Mouse (Mus musculus) c-Kit-positive CD71-positive TER-119-positive erythroid progenitor cells, embryonic 14.5 days (primary cell): ENCODE data around the gene Fuk.
"Not testable (repeated sequence)": the region's sequence is repeated elsewhere in the genome, so short reads cannot be mapped to it uniquely, and the experiment has no call there.

Experiments
- DNase-seq: peaks from one replicate; pipeline ENCODE4 v3.0.0-alpha.2; 2013; ENCODE audit warnings: low spot score

Fuk gene

DNA sequence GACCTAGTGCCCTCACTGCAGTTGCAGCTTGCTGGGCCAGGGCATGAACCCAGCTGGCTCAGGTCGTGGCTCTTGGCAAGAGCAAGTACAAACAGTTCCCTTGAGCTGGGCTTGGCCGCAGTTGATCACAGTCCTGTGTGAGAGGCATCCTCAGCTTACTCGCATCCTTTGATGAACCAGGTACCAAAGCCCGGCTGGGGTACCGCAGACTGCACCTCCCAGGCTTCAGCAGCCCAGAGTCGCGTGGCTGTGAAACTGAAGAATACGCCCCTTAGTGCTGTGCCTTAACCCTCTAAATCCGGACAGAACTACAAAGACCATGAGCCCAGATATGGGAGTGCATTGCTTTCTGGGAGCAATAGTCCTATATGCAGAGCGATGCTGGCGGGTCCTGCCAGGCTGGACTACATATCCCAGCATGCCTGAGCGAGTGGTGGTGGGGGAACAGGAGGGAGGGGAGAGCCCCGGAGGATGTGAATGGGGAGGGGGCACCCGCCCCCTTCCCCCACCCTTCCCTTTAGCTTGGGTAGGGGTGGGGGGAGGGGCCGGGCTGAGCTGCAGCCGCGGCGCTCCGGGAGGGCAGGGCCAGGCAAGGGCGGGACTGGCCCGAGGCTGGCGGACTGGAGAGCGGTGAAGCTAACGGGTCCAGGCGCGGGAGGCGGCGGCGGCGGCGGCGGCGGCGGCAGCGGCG lies 17.2 kb upstream of the Fuk start, which contains the start of gene St3gal2:
St3gal2 (plus strand) TSS at position 582 of the 691 bp plus-strand sequence.
- peak; percentile 76 for DNase-seq

DNA sequence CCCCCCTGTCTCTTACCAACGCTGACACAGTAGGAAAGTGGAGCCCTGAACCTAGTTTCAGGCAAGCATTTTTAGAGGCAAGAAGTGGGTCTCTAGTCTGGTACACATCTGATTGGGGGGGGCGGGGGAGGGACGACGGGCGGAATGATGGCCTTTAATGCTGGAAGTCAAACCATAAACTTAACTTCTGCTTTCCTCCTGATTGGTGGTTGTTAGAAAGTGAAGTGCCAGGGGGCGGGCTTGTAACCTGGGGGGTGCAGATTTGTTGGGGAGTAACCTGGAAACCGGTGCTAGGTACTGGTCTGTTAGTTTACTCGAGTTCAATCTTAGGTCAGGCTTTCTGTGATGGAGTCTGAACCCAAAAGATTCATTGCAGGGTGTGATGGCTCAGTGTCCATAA lies 16.2 kb upstream of the Fuk start:
- no peak for DNase-seq

DNA sequence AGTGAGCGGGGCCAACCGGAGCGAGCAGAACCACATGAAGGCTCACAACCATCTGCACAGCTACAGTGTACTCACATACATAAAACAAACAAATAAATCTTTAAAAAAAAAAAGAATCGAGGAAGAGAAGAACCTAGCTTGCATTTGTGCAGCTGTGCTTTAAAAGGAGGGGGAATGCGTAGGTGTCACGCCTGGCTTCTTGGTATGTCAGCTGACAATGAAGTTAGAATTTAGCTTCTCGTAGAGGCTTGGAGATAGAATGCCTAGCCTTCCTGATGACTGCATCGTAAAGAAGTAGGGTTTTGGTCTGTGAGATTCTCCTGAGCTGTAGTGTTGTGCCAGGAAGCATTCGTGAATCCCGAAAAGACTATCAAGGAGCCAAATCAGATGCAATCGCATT lies 15.7 kb upstream of the Fuk start:
- no peak for DNase-seq

DNA sequence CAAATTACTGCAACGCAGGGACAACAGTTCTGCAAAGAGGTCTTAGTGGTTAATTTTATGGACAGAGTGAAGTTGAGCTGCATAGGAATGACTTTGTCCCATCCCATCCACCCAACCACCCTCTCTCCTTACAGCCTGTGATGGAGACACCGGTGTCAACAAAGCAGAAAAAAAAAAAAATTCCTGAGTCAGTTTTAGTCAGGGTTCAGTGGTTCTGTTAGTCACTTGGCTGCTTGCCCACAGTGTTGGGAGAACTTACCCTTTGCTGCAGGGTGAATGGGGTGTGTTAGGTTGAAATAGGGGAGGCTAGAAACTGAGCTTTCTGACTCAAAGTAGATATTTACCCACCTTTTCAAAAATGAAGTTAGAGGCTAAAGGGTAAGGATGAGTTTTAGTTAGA lies 15.1 kb upstream of the Fuk start:
- DNase-seq, result no peak

DNA sequence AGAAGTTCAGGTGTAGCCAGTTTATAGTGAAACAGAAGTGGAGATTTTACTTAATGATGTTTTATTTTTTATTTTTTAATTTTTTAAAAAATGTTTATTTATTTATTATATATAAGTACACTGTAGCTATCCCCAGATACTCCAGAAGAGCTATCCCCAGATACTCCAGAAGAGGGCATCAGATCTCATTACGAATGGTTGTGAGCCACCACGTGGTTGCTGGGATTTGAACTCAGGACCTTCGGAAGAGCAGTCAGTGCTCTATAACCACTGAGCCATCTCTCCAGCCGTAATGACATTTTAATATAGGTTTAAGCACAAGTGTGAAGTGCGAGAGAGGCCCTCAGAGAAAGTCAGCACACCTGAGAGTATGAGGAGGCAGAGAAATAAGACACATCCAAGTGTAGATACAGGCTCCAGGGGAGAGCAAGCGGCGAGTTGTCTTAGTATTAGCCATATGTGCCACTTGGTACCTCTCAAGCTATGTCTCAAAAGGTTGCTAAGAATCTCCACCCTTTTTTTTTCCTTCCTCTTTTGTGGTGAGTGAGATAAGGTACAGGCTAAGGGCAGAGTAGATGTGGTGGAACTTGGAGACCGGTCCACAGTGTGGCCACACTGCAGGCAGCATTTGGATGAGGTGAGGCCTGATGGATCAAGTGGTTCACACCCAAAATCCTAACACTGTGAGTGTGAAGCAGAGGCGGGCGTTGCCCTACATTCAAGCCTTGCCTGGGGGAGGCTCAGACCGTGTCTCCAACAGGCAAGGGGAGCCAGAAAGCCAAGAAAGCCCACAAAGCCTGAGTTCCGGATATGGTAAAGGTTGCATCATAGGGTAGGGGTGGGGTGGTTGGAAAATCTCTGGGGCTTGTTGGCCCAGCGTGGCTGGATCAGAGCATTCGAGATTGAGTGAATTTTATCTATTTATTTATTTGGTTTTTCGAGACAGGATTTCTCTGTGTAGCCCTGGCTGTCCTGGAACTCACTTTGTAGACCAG lies 9.6 kb upstream of the Fuk start:
- DNase-seq, result peak; percentile 32

DNA sequence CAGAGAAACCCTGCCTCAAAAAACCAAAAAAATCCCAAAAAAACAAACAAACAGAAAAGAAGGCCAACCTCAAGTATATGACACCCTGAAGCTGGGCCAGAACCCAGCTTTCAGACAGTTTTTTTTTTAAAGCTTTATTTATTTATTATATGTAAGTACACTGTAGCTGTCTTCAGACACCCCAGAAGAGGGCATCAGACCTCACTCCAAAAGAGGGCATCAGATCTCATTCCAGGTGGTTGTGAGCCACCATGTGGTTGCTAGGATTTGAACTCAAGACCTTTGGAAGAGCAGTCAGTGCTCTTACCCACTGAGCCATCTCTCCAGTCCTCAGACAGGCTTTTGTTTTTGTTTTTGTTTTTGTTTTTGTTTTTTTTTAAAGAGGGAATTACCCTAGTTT lies 7.6 kb upstream of the Fuk start:
- not testable (repeated sequence) for DNase-seq

DNA sequence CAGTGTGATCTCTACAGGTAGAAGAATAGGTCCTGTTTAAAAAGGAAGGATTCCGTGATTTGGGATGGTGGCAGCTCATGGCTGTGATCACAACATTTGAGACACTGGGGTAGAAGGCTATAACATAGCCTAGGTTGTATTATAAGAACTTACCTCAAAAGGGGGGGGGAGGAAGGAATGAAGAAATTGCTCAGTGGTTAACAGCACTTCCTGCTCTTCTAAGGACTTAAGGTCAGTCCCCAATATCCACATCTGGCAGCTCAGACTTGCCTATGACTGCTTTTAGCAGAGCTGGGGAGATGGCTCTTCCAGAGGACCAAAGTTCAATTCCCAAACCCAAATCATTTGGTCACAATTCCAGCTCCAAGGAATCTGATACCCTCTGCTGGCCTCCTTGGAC lies 4.4 kb upstream of the Fuk start:
- no peak for DNase-seq

DNA sequence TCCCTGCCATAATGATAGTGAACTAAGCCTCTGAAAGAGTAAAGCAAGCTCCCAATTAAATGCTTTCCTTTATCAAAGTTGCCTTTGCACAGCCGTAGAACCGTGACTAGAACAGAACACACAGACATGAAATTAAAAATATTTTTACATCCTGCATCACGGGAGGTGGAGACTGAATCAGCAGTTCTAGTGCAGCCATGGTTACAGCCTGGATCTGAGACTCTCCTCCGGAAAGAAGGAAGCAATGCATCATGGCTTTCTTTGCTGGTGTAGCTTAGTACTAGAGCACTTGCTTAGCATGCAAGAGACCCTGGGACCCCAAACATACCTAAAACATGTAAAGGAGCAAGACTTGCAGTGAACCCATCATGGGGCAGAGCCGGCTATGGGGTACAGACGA lies 3.1 kb upstream of the Fuk start:
- no peak for DNase-seq

DNA sequence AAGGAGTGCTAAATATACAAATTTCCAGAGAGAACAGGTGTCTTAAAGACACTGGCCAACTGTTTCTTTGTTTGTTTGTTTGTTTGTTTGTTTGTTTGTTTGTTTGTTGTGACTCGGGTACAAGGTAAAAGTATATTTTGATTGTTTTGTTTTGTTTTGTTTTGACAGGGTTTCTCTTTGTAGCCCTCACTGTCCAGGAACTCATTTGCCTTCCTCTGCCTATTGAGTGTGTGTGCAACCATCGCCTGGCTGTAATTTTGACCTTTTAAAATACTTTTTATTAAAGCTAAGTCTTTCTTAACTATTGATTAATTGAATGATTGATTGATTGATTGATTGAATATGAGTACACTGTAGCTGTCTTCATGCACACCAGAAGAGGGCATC lies 284 bp upstream of the Fuk start:
- DNase-seq, result no peak

DNA sequence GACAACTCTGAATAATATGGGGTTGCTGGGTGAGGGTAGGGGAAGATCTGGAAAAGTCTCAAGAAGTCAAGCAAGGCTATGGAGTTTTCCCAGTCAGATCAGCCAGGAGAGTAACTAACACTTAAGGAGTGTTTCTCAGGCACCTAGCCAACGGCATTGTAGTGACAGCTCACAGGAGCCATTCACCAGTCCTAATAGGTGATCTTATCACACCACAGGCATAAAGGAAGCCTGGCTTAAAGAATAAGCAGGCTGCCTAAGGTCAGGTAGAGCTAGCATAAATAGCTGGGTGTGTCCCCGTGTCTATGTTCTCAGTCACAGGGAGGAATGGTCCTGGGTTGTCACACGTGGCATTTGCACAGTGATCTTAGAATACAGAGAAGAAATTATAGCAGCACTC lies 1.2 kb downstream of the Fuk start:
- DNase-seq, result no peak

DNA sequence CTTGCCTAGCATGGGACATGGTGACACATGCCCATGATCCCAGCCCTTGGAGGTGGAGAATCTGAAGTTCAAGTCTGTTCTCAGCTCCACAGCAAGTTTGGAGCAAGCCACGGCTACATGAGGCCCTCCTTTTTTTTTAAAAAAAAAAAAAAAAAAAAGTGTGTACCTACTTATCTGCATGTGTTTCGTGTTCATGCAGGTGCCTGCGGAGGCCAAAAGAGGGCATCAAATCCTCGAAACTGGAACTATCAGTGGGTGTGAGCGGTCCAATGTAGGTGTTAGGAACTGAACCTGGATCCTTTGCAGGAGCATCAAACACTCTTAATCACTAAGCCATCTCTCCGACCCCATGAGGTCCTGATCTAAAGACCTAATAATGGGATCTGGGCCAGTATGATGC lies 4.8 kb downstream of the Fuk start:
- no peak for DNase-seq

DNA sequence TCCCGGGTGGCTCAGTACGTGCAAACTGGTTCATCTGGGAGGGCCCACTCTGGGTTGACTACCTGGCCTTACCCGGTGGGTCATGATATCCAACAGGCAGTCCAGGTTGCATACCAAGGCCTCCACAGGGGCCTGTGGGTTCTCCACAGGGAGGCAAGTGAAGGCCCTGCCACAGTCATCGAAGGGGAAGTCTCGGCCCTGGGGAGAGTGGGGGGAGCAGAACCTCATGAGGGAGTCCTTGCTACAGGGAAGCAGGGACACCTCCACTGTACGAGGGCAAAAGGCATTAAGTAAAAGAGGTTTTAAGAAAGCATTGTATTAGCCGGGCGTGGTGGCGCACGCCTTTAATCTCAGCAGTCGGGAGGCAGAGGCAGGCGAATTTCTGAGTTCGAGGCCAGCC lies 6.5 kb downstream of the Fuk start:
- DNase-seq, result no peak

DNA sequence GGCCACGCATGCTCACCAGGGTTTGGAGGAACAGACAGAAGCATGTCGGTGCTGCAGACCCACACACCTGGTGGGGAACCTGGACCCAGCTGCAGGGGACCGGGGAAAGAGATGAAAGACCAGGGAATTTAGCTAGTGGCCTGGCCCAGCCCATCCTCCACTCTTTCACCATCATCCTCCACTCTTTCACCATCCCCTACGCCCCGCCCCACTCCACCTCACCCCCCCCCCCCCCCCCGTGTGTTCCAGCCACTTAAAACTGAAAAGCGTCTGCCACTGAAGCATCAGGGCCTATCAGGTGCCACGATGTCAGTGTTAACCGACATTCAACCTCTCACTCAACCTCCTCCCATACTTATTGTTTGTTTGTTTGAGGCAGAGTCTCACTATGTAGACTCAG lies 7.0 kb downstream of the Fuk start:
- DNase-seq, result no peak

DNA sequence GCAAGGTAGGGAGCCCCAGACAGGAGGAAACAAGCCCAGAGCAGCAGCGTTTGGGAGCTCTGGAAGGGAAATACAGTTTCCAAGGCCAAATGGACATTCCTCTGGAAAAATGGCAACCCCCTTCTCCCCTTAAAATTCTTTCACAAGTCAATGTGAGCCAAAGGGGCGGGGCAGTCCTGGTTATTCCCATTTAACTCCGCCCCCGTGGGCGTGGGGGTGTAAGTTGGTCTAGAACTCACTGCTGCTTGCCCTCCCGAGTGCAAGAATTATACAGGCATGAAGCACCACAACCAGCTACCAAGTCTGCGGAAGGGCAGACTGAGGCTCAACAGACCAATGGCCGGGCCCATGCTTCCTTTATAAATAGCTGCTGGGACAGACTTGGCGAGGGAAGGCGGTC lies 7.4 kb downstream of the Fuk start:
- DNase-seq, result no peak

DNA sequence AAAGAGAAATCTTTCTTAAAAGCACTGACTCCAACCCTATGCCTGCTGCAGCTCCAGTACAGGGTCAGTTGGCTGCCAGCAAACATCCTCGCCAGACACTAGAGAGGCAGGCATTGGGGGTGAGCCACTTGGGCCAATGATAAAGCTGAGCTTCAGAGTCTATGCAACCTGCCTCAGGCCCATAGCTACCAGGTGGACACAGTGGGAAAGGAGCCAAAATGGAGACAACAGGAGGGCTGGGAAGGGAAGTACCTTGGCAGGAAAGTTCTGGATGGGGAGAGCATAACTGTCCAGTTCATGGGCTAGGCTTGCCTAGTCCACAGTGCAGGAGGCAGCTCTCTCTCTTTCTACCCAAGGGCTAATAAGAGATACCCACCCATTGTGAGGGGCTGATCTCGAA lies 9.4 kb downstream of the Fuk start:
- DNase-seq, result no peak

DNA sequence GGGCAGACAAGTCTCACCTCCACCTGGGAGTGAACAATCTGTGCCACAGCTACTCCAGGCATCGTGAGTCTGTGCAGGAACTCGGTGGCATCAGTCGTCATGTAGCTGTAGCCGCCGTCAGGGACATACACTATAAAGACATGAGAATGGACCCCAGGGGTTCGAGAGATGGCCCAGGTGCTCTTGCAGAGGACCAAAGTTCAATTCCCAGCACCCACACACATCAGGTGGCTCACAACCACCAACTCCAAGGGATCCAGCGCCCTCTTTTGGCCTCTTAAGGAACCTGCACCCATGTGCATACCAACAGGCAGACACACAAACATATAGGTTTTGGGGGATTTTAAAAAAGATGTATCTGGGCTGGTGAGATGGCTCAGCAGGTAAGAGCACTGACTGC lies 10.2 kb downstream of the Fuk start:
- DNase-seq, result no peak

DNA sequence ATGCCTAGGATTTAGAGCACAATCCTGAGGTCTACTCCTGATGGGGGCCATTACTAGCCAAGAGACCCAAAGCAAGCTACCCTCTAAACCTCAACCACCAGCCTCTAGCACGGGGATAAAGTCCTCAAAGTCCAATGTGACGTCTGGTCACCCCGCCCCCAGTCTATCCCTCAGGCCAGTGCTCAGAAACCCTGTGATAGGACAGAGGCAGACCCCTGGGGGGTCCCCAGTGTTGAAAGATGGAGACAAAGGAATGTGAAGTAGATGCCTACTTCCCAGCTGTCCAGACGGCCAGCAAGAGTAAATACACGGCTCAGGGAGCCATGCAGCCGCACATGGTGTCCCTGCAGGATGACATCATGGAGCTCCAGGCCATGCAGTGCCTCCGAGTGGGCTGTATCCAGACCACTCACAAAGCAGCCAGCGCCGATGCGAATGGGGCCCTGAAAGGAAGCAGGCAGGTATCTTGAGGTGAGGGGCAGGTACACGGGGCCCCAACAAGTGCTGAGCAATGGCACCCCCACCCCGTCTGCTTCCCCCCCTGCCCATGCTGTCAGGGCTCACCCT lies 12.3 kb downstream of the Fuk start:
- DNase-seq, result no peak

DNA sequence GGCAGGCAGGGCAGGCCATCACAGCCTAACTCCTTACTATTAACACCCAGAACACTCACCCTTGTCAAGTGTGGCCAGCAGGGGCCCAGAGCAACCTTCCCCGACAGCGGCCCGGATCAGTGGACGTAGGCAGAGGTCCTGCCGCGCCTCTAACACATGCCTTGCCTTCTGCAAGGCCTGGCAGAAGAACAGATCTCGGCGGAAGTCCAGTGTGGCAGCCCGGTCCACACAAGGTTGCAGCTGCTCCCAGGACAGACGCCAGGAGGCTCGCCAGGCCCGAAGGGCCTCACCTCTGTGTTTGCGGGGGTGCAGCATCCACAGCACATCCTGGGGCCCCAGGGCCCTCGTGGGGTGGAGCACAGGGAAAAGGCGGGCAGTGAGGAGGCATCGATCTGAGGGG lies 13.4 kb downstream of the Fuk start:
- DNase-seq, result no peak

DNA sequence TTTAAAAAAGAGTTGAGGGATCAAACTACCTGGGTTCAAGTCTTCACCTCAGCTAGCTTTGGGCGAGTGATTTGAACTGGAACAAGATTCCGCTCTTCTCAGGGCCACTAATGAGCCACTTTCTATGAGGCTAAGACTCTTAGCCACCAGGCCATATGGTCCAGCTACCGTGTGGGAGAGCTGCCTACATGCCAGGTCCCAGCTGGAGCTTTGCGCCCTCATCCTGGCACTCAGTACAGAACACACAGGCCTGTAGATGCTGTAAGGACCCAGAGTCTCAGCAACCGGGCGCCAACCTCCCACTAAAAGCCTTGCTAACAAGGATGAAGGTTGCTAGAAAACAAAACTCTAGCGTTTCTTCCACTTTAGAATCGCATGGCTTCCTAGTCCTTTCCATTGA lies 13.8 kb downstream of the Fuk start:
- DNase-seq, result no peak

DNA sequence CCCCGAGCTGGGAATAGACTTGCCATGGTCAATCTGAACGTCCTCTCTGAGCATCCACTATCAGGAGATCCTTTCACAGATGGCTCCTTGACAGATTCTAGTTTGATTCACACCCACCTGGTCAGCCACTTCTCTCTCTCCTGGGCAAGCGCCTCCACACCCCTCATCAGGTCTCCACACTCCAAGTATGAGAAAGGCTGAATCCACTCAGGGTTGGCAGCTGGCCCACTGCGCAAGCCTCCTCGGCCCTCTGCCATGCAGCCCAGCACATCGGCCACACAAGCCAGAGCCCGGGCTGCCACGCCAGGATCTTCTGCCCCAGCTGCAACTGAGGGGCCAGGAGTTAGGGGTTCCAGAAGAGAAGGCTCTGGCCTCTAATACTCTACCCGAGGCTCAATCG lies 14.7 kb downstream of the Fuk start:
- DNase-seq, result no peak

DNA sequence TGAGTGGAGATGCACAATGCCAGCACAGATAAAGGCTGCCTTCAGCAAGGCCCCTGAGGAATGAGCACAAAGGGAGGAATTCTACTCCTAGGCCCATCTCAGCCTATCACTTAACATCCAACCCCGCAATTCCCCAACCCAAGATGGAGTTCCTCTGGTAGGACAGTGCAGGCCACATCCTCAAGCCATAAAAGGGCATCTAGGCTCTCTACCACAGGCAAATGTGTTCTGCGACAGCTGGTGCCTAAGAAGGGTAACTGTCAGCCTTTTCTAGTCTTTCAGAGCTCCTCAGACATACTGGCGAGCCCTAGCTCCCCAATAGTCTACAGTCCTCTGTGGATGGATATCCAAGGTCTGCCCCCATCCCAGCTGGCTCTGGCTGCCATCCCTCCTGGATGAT lies 15.7 kb downstream of the Fuk start:
- no peak for DNase-seq

DNA sequence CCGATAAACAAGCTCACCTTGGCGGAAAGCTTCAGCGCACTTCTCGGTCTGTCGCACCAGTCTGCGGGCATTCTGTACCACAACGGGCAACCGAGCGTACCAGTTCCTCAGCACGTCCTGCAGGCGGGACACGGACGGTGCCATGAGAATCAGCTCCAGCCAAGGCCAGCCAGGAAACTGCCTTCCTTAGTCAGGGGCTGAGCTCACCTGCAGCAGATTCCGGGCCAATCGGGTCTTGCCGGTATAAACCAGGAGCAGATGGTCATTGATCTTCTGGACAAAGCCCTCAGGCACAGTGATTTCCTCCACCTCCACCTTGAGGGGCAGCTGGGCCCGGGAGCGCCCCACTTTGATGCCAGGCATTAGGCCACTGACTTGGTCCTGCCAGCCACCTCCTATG lies 18.5 kb downstream of the Fuk start:
- DNase-seq, result no peak

DNA sequence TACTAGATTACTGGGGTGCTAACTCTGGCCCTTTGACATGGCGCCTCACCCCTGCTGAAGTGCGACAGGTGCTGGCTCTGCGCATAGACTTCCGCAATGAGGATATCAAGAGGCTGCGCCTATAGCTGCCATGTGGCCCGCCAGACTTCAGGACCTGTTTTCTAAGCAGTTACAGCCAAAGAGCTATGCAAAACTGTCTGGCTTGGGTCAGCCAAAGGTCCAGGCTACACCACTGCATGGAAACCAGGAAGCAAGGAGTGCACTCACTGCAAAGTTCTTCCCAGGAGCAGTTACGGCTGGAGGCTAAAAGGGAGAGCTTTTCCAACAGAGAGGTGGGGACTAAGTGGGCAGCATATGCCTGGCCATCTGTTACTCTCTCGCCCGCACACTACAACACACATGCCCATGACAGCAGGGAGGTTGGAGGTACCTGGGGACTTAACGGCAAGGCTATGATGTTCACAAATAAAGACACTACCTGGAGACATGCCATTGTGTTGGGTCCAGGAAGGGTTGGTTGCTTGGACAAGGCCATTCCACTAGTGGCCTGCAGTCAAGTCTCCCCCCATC lies 20.5 kb downstream of the Fuk start:
- DNase-seq, result no peak
